Mouse (Mus musculus): ENCODE data around the gene Cd302.
A peak's percentile ranks its signal among the peaks of the same experiment; 100 is the strongest.

The Cd302 gene

DNA sequence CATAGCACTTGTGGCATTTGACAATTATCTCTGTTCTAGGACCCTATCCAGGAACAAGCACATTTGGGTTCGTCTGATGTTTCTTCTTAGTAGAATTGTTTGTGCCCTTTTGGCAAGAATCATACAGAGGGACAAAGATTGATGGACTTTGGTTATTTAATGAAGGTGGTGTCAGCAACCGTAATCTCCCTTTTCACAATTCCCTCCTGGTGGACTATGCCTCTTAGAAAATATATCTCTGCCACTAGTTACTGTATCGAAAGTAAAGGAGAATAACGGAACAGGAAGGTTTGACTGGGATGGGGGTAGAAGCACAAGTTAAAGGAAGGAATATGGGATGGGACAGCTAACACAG lies at the start of gene Cd302:
Cd302 (minus strand) TSS at position 22 of the 355 bp plus-strand sequence.
- DNase-seq = no peak

DNA sequence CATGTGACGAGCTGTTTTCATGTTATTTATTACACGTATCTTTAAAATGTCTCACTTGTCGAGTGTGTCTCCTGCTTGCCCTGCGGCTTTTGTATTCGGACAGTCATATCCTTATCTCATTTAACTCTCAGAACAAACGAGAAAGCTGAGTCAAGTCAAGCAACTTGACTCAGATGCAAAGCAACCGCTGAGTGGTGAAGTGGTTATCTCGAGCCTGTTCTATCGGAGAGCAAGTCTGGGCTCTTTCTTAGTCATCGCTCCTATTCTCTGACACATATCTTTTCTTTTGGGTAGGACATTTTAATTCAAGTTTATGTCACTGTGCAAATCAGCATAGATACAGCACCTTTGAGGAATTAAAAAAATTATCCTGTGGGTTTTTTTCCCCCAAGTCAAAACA lies 44.4 kb upstream of the Cd302 start:
- DNase-seq = no peak

DNA sequence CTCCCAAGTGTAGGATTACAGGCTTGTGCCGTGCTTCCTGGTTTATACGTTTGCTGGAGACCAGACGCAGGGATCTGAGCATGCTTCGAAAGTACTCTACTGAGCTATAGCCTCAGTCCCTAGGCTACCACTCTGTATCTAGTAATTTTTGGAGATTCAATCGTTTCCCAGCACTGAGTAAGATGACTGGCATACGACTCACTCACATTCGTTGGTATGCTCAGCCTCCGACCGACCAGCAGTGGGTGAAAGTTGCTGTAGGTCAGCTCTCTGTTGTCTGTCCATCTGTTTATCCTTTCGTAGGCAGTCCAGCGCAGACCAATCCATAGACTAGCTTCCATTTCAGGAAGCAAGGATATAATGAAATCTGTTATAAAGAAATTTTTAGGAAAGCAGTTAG lies 43.3 kb upstream of the Cd302 start:
- no peak for DNase-seq

DNA sequence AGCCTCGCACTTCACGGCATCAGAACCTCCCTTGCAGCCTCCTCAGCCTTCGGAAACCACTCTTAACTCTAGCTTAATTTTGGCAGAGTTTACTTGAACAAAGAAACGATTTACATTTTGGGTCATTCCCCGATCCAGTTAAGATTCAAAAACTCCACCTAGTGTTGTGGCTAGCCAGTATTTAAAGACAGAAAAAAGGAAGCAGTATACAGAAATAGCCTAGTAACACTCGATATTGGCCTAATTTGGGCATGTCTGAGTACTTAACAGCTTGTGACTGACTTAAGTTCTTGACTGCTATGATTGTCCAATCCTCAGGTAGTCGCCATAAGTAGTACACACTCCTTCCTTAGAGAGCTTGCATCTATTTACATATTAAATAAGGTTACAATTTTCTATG lies 42.7 kb upstream of the Cd302 start:
- no peak for DNase-seq

DNA sequence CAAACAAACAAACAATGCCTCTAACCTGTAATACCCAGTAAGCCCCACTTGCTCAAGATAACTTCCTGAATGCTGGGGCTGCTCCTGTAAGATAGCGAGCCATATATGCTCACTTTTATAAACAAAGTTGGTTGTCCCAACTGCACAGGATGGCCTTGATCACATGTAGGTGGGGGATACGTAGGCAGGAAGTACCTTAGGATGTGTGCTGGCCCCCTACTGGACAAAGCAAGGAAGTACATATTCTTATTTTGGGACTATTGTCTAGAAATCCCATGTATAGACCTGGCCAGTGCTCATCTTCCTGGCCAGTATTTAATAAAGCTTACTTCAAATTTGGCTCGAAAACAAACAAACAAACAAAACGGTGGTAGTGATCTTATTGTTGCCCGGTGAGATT lies 39.1 kb upstream of the Cd302 start:
- peak; percentile 4 for DNase-seq

DNA sequence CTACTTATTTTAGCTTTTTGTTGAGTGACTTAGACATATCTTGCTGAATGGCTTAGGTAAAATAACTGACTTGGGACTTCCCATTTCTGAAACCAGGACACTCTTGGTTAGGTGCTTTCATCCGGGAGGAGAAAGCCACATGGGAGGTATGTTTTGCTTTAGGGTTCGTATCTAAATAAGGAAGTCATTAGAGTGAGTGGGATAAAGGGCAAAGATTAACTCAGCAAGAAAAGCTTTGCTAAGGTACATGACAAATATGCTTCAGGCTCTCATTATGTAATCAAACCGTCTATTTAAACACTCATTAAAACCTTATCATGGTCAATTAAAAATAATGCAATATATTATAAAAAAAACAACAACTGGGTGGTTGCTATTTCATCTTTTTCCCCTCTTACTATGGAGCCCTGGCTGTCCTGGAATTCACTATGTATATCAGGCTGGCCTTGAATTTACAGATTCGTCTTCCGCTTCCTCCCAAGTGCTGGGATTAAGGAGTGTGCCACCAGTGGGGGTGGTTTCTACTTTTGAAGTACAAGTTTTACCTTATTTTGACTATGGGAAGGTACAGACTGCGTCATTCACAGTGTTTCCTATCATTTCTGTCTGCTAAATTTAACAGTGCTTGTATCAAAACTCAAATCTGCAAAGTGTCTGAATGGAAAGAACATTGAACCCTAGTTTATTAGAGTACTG lies 37.9 kb upstream of the Cd302 start:
- no peak for DNase-seq

DNA sequence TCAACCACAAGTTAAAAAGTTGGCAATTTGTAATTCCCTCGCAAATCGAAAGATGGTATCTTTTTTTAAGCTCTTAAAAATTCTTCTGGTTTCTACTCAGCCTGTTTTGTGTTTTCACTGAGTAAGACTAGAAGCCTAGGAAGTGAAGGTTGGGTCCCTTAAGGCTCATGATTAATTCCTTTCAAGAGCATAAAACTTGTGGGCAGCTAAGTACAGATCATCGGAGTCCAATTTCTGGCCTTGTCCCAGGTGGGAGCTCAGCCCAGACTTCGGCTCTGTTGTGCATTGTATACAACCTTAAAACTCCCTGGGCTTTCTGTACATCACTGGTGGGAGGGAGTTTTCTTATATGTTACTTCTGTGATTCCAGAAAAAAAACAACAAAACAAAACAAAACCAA lies 19.5 kb upstream of the Cd302 start:
- DNase-seq = no peak

DNA sequence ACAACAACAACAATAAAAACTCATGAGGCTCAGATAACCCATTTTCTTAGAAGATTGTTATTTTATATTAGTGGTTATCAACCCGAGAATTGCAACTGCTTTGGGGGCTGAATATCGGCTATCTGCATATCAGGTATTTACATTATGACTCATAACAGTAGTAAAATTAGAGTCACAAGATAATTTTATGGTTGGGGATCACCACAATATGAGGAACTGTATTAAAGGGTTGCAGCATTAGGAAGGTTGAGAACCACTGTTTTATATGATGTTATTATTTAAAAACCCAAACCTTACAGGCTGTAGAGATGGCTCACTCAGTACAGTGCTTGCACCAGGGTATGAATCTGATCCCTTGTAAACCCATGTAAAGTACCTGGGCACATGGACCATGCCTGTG lies 15.0 kb upstream of the Cd302 start:
- no peak for DNase-seq

DNA sequence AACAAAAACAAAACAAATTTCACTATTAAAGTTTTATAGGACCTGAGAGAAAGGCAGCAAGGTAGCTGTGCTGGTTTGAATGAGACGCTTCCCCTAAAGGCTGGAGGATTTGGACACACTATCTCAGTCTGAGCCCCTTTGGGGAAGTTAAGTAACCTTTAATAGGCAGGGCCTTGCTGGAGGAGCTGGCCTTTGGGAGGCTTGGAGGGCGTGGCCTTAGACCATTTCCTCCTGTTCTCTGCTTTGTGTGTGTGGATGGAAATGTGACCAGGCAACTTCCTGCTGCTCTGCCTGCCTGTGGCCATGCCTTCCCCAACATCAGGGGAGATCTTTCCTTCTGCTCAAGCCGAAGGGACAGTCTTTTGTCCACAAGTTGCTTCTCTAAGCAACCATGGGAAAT lies 14.0 kb upstream of the Cd302 start:
- DNase-seq = peak; percentile 25

DNA sequence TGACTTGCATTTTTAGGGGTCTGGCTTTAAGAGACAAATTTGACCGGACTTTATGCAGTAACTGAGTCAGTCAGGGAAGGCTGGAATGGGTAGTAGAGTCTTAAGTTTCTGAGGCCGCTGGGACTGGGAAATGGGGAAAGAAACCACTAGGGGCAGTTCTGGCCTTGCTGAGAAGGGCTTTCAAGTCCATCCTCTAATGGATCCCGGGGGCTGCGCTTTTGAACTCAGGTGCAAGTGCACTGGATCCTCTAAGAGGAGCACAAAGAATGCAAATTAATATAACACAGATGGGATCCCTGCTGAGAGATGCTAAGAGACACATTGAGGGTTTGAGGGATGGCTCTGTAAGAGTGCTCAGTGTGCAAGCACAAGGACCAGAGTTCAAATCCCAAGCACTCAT lies 7.1 kb upstream of the Cd302 start:
- DNase-seq = no peak

DNA sequence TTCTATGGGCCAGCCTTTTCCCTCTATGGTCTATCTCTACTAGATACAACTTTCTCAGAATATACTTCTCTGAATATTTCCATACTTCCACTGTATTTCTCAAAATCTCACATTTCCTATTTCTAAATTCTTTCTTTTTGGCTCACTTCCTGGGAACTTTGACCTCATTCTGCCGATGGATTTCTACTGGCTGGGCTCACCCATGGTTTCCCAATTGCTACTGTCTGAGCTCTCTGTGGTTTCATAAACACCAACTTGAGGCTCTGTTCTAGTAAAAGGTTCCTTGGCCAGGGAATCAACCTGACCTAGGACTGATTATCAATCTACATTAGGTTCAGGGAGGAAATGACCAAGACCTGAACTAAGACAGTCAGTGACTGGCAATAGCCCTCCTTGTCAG lies 5.2 kb upstream of the Cd302 start:
- peak; percentile 29 for DNase-seq

DNA sequence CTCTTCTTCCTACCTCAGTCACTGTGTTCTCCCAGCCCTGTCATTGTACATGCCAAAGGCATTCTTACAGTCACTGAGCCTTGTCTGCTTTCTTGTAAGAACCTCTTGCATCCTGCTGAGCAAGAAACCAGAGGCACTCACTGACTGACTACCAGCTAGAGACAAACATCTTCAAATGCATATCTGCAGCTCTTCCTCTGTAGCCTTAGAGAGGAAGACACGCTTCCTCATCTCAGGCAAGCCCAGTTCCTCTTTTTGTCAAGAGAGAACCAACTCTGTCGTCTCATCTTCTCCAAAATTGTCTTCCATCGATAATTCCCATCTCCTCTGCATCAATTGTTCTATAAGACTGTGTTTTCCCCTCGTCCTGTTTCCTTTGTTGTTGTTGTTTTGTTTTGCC lies 4.3 kb upstream of the Cd302 start:
- DNase-seq = no peak

DNA sequence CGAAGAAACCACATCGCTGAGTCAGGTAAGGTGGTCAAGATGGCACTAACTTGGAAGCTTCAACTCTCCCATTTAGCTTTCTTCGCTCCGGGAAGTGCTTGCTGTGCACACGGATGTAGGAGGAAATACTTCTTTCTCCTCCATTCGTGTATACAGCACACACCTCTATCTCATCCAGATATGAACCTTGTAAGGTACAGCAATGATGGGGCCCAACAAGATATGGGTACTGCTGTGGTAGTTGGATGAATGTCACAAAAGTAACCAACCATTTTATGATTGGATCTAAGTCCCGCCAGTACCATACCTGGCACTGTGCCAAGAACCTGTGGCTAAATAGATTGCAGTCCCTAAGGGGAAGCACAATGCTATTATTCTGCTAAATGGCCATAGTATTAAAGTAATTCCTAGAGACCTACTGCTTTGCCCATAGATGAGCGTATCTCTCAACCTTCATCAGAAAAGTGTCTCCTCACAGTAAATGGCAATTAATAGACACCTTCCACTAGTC lies 874 bp upstream of the Cd302 start:
- DNase-seq = no peak

DNA sequence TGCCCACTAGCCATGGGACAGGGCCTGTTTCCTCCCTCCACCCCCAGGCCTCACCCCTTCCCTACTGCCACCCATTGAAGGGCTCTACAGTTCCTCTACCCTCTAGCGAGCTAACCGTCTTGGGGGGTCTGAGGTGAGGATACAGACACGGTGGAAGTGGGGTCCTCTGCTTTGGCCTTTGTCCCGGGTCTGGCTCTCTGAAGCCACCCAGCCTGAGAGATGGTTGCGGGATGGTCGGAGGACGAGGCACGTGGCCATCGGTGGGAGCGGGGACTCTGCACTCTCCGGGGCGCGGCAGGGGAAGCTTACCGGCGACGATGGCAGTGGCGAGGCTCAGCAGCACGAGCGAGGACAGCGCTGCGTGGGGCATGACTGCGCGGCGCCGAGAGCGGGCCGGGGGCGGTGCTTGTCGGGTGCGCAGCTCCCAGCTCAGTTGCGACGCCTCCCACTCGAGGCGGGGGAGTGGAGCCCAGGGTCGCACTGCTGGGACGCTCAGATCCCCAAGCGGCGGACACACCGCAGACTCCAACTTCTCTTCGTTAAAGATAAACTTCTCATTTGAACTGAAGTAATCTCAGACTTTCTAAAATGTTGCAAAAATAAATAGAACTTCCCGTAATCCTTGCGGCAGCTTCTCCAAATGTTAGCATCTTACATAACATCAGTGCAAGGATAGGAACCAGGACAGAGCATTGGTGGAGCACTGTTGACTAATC lies 379 bp downstream of the Cd302 start:
- peak; percentile 85 for DNase-seq

DNA sequence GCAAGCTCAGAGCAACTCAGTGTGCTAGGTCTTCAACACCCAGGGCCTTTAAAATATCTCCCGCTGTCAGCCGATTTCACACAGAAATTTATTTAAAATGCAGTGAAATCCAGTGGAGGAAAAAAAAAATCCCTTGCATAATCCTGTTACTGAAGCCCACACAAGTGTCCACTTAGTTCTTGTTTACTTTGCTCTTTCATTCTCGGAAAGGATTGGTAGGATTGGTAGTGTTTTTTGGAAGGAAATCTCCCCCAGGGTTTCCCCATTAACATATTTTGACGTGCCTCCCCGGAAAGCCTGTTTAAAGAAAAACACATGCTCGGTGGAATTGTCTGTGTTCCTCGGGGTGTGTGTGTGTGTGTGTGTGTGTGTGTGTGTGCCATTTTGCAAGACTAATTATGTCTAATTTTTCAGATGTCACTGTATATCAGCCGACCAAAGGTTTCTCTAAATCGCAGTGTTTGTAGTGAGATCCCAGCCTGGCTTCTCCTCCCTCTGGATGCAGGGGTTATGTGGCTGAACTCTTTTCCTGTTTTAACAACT lies 1.0 kb downstream of the Cd302 start:
- DNase-seq = peak; percentile 35

DNA sequence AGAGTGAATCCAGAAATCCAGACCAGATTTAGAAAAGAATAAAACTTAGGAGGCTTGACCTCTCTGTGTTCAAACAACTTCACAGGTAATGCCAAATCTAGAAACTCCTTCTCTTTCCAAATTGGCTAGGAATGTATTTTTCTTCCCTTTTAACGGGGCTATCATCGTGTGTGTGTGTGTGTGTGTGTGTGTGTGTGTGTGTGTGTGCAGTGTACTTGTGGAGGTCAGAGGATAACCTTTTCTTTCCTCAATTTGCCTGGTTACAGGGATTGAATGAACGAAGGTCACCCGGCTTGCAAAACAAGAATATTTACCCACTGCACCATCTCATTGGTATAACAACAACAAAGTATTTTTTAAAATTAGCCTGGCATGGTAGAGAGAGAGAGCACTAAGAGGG lies 1.7 kb downstream of the Cd302 start:
- DNase-seq = no peak

DNA sequence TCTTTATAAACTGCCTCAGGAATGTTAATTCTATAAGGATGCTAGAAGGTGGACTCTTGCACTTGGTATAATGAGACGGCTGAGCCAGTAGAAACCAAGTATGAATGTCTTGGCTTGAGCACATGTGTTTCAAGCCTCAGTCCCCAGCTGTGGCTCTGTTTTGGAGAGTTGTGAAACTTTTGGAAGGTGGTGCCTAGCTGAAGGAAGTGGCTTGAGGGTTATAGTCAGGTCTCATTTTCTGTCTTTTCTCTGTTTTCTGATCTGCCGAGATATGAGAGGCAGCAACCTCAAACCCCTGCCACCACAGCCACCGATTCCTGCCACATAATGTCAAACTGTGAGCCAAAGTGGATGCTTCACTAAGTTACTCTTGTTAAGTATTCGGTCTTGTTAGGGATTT lies 5.7 kb downstream of the Cd302 start:
- DNase-seq = no peak

DNA sequence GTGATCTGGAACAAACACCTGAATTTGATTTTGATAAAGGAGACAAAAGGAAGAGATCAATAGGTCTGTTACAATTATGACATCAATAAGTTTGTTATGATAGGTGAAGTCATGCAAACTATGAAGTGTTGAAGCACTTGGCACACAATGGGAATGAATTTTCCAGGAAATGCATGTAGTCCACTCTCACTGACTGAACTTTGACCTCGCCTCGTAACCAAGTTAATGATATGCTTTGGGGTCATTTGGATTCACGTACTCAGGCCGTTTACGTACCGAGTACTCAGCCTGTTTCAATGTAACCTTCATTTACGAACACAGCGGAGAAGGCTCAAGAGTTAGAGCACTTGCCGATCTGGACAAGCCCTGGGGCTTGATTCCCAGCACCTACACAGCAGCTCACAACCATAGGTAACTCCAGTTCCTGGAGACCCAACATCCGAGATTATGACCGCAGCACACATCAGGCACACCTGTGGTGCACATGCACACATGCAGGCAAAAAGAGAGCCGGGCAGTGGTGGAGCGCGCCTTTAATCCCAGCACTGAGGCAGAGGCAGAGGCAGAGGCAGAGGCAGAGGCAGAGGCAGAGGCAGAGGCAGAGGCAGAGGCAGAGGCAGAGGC lies 14.3 kb downstream of the Cd302 start:
- DNase-seq = no peak

DNA sequence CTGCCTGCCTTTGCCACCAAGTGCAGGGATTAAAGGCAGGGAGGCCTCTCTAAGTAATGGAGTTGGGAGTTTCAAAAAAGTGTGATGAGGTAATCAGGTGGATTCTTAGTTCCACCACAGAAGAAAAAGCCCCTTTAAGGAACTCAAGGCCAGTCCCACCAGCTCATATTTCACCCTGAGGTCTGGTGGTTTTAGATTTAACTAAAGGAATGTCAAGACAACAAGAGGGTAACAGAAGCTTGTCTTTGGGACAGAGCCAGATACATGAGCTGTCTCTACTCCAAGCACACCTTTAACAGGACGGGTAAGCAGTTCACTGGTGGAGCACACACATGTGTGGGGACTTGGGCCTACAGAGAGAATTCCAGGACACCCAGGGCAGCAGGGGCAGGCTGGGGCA lies 16.7 kb downstream of the Cd302 start:
- no peak for DNase-seq

DNA sequence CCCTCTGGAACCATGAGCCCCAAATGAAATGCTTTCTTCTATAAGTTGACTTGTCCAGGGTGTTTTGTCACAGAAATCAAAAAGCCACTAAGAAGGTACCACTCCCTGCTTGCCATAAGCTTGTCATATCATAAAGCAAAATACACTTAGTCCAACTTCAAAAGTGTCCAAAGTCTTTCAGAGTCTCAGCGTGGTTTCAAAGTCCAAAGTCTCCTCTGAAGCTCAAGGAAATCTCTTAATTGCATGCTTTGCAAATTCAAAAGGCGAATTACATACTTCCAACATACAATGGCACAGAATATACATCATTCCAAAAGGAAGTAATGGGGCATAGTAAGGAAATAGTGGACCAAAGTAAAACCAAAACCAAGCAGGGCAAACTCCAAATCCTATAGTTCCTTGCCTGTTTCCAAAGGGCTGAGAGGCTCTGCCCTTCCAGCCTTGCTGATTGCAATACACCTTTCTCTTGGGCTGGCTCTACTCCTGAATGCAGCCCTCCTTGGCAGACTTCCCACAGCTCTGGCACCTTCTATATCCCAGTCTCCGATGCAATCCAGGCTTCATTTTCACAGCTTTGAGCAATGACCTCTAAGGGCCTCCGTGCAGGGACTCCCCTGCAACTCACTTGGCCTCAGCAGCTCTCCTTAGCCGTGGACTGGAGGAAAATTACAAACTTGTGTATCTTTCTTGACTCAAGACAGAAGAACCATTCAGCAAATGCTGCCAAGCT lies 23.5 kb downstream of the Cd302 start:
- no peak for DNase-seq

DNA sequence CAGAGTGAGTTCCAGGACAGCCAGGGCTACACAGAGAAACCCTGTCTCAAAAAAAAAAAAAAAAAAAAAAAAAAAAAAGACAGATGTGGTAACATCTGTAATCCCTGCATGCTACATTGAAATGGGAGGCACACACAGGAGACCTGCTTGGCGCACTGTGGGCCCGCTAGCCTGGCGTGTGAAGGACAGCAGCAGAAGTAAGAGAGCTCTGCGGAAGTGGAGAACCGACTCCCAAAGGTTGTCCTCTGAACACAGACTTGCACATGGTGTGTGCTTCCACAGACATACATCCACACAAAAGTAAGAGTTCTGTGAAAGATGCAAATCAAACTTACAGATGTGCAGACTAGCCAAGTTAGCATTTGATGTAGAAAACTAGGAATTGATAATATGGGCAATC lies 25.1 kb downstream of the Cd302 start:
- DNase-seq = no peak

DNA sequence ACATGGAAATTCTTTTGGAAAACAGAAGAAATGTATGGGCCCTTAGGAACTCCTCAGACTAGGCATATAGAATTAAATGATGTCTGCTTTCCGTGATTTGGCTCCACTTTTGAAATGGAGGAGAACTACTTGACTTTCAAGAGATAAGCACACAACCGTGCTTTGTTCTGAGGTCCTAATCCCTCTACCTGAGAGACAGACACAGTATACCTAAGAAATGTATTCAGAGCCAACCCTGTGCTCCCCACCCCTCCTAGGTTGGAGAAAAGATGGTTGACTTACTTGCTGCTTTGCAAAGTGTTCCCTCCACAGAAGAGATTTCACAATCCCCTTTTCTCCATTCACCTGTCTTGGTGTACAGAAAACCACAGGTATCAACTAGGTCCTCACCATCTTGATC lies 27.5 kb downstream of the Cd302 start:
- DNase-seq = no peak

DNA sequence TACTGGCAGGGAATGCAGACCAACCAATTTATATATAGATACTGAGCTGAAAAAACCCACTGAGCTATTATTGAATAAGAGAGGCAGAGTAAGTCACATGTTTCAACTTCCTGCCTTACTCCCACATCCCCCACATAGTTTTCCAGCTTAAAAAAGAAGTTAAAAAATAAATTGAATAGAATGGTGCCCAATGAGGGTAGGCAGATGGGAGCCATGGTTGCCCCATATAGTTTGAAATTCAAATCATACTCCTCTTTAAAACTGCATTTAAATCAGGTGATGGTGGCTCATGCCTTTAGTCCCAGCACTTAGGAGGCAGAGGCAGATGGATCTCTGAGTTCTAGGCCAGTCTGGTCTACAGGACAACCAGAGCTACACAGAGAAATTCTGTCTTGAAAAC lies 30.8 kb downstream of the Cd302 start:
- DNase-seq = no peak
